Mouse (Mus musculus) liver, embryonic 14.5 days (tissue): ENCODE results near the gene Ipcef1.

Source experiments
- CTCF ChIP-seq: IDR thresholded peaks from 2 replicates; pipeline ENCODE4 v1.5.1; 2016; ENCODE audit warnings: antibody characterized with exemption, low read depth, control low read depth
- EP300 ChIP-seq: IDR thresholded peaks from 2 replicates; pipeline ENCODE4 v1.6.1; 2016; ENCODE audit warnings: antibody characterized with exemption, low read depth

GRCm38 (mm10) chr10:6848162-6848754, 204.0 kb downstream of the Ipcef1 start:
- no peak for TF ChIP-seq EP300
- no peak for TF ChIP-seq CTCF
